Mouse (Mus musculus) embryonic facial prominence, embryonic 11.5 days (tissue): Measurements from ENCODE around the gene Prdx5. TPM values are rescaled to one million over a fixed set of nuclear protein-coding genes. Genes with fewer than 3 reads are reported as not detected.

Source experiments
- ATAC-seq: fragments of 200-750 bp; cut with Nextera tagmentation; replicated peaks from 2 replicates; pipeline ENCODE4 v1.8.0; 2017; ENCODE audit warnings: low read depth; ENCODE audit not compliant: insufficient number of reproducible peaks, low FRiP score, low TSS enrichment
- DNase-seq: peaks from one replicate; pipeline ENCODE4 v3.0.0-alpha.2; 2015; ENCODE audit warnings: low spot score
- H3K27ac ChIP-seq: fragments of 300-500 bp; sonication (generic); replicated peaks from 2 replicates; pipeline ENCODE4 v1.5.1; 2014; ENCODE audit warnings: mild to moderate bottlenecking, low read depth, low read length, control low read depth
- H3K27me3 ChIP-seq: fragments of 300-500 bp; sonication (generic); 2 replicates; pipeline ENCODE4 v1.6.1; 2014; ENCODE audit warnings: mild to moderate bottlenecking, low read length, moderate library complexity, mixed read lengths; ENCODE audit not compliant: control insufficient read depth, insufficient read depth
- H3K36me3 ChIP-seq: fragments of 300-500 bp; sonication (generic); replicated peaks from 2 replicates; pipeline ENCODE4 v1.6.1; 2014; ENCODE audit warnings: low read depth, mild to moderate bottlenecking, low read length, moderate library complexity, mixed read lengths; ENCODE audit not compliant: control insufficient read depth, insufficient read depth
- H3K4me1 ChIP-seq: fragments of 300-500 bp; sonication (generic); 2 replicates; pipeline ENCODE4 v1.6.1; 2014; ENCODE audit warnings: low read length, mixed read lengths; ENCODE audit not compliant: control insufficient read depth, insufficient read depth
- H3K4me2 ChIP-seq: fragments of 300-500 bp; sonication (generic); 2 replicates; pipeline ENCODE4 v1.6.1; 2014; ENCODE audit warnings: low read depth, mild to moderate bottlenecking, control low read depth, low read length, moderate library complexity
- H3K4me3 ChIP-seq: fragments of 300-500 bp; sonication (generic); 2 replicates; pipeline ENCODE4 v1.5.1; 2014; ENCODE audit warnings: low read depth, low read length, control low read depth
- H3K9ac ChIP-seq: fragments of 300-500 bp; sonication (generic); replicated peaks from 2 replicates; pipeline ENCODE4 v1.6.1; 2014; ENCODE audit warnings: mild to moderate bottlenecking, control low read depth, low read length
- H3K9me3 ChIP-seq: fragments of 300-500 bp; sonication (generic); replicated peaks from 2 replicates; pipeline ENCODE4 v1.6.1; 2016; ENCODE audit warnings: mild to moderate bottlenecking, low read length, inconsistent platforms, mixed read lengths; ENCODE audit not compliant: control insufficient read depth
- WGBS: fragments of 180-500 bp; shearing (Covaris S2); extraction: QIAGEN DNeasy Blood & Tissue Kit; methylation state at CpG from one replicate; pipeline ENCODE4 v1.1.7; 2014; 5-methylcytosine and 5-hydroxymethylcytosine counted together
- polyA plus RNA-seq: library from polyadenylated mRNA; unstranded; fragments of >200 nt; fragmentation: Nextera tagmentation; extraction: Ambion mirVana; gene quantifications from 2 replicates; pipeline ENCODE4 v1.2.1, GENCODE M21; 2014

The Prdx5 gene
- 110 and 128 TPM in 2 replicates for polyA plus RNA-seq

DNA sequence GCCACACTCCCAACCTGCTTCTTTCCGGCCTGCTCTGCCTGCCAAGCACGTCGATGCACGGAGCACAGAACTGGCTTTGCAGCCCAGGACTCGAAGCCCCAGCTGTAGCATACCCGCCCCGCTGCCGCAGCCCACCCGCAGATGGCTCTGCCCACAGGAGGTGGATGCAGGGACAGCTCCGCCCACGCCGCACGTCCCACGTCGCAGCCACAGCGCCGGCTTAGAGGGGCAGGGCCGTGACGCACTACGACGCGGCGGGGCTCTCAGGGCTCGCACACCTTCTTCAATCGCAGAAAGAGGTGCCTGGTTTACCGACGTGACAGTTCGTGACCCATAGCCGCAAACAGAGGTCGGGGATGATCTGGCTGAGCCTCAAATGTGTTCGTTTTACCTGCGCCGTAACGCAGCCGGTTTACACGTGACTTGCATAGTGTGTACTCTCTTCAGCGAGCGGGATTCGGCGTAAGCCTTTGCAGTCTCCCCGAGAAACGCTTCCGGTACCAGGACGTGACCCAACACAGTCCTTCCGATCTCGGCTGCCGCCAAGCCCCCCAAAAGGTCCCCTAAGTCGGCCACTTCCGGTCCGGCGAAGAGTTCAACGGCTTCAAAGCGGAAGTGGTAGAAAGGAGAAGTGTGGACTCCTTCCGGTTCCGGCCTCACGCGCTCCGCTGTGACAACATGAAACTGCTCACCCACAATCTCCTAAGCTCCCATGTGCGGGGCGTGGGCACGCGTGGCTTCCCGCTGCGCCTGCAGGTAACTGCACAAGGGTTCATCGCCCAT is at the start of gene Prdx5, which contains the start of gene Trmt112:
Prdx5 (minus strand) TSS at position 600 of the 783 bp plus-strand sequence.
Trmt112 (plus strand) TSS at position 192 of the 783 bp plus-strand sequence.
- DNase-seq (peak; percentile 98), ATAC-seq (peak; percentile 86)
- 0% methylated on average over 65 of the region's 65 CpGs for WGBS

DNA sequence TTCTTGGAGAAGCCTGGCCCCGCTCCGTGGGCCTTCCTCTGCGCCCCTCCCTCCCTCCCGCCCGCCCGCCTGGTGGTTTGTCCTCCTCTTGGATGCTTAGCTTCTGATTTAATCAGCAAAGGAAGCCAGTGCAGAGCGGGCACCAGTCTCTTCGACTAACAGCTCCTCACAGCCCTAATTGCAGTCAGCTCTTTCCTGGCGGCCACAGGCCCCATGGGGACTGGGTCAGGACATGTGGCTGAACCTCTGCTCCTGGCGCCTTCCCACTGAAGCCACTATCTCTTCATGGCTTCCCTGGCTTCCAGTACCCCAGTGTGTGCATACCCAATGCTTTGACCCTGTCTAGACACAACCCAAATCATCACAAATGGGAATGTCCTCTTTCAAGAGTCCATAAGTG is 46.6 kb upstream of the Prdx5 start:
- H3K36me3 ChIP-seq, result peaks cover 3% of the 10 kb centered on the region
- WGBS, result 79% methylated on average over 10 of the region's 10 CpGs

More for the DNA sequence above, at the start of gene Prdx5, which contains the start of gene Trmt112:
- Histone ChIP-seq H3K4me3 (peak within 1 kb of the TSS; percentile 61), H3K9me3 (no peaks in the 10 kb centered on the region), H3K4me2 (peak within 1 kb of the TSS; percentile 82), H3K36me3 (peaks cover 15% of the 10 kb centered on the region), H3K27me3 (no peaks in the 10 kb centered on the region), H3K4me1 (peaks cover 5% of the 10 kb centered on the region), H3K27ac (peak within 1 kb of the TSS; percentile 96), H3K9ac (peak within 1 kb of the TSS; percentile 68)

DNA sequence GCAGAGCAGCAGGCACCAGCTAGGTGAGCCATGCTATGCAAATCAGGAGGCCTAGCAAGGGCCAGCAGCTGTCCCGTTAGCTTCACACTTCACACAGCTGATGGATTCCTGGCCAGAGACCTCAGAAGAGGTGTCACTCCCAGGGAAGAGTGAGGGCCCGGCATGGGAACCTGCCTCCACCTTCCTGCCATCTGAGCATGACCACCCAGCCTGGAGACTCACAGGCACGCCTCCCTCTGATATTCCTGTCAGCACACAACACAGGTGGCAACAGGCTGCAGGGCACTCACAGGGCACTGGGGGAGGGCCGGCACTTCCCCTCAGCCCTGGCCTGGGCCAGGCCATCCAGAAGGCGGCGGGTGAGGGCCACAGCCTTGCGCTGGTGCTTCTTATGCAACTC is 45.5 kb upstream of the Prdx5 start:
- Histone ChIP-seq H3K4me1 (peaks cover 6% of the 10 kb centered on the region), H3K4me2 (no peak overlapping the region), H3K27ac (no peak overlapping the region), H3K9ac (no peak overlapping the region), H3K4me3 (no peak overlapping the region), H3K27me3 (no peaks in the 10 kb centered on the region), H3K9me3 (no peaks in the 10 kb centered on the region), H3K36me3 (peaks cover 3% of the 10 kb centered on the region)
- DNase-seq (no peak), ATAC-seq (no peak)
- WGBS, result 83% methylated on average over 7 of the region's 7 CpGs

More for the DNA sequence above, 46.6 kb upstream of the Prdx5 start:
- Histone ChIP-seq H3K9ac (no peak overlapping the region), H3K9me3 (no peaks in the 10 kb centered on the region), H3K27ac (no peak overlapping the region), H3K4me1 (peaks cover 6% of the 10 kb centered on the region), H3K4me3 (no peak overlapping the region), H3K4me2 (no peak overlapping the region), H3K27me3 (no peaks in the 10 kb centered on the region)
- DNase-seq, result no peak
- ATAC-seq, result no peak

DNA sequence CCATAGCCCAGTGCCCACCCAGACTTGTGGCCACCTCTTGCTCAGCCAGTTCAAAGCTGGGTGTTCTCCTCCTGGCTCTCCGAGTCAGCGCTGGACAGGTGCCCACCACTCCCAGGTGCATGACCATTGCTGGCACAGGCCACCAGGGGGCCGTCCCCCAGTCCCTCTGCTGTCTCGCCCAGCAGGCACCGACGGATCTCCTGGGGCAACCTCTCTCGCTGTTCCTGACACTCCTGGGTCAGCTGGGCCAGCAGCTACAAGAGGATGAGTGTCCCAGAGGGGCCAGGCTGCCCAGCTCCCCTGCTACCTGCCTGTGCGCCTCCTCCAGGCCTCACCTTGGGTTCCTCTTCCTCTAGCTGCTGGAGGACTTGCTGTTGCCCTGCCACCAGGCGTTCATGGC is 44.1 kb upstream of the Prdx5 start:
- Histone ChIP-seq H3K27me3 (no peaks in the 10 kb centered on the region), H3K27ac (no peak overlapping the region), H3K9ac (no peak overlapping the region), H3K36me3 (peaks cover 3% of the 10 kb centered on the region), H3K9me3 (no peaks in the 10 kb centered on the region), H3K4me1 (peaks cover 6% of the 10 kb centered on the region), H3K4me2 (no peak overlapping the region), H3K4me3 (no peak overlapping the region)
- WGBS, result 51% methylated on average over 9 of the region's 9 CpGs
- ATAC-seq (no peak), DNase-seq (no peak)

DNA sequence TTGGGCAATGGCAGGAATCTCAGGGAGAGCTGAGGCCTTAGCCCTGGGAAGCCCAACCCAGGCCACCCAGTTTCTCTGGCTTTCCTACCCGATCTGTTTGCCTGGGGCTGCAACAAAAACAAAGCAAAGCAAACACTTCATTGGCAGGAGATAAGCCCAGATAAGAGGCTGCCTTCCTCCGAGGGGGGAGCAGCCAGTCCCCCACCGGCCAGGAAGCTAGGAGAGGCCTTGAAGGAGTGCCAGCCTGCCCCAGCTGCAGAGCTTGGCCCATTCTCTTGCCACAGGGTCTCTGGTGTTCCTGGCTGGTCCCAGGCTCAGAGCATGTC is 42.8 kb upstream of the Prdx5 start:
- peaks cover 3% of the 10 kb centered on the region for H3K36me3 ChIP-seq
- 23% methylated on average over 3 of the region's 3 CpGs for WGBS
- no peaks in the 10 kb centered on the region for H3K9me3 ChIP-seq
- H3K4me3 ChIP-seq, result 0 out of 2 replicates have a peak overlapping the region, but pooled peaks have one; percentile 44
- H3K27ac ChIP-seq, result peak overlapping the region; percentile 91; the same call in 1 of the 2 replicates
- no peaks in the 10 kb centered on the region for H3K27me3 ChIP-seq
- H3K4me1 ChIP-seq, result peaks cover 6% of the 10 kb centered on the region
- H3K4me2 ChIP-seq, result peak overlapping the region; percentile 94
- no peak for ATAC-seq
- 0 out of 2 replicates have a peak overlapping the region, but pooled peaks have one; percentile 28 for H3K9ac ChIP-seq
- DNase-seq, result no peak

DNA sequence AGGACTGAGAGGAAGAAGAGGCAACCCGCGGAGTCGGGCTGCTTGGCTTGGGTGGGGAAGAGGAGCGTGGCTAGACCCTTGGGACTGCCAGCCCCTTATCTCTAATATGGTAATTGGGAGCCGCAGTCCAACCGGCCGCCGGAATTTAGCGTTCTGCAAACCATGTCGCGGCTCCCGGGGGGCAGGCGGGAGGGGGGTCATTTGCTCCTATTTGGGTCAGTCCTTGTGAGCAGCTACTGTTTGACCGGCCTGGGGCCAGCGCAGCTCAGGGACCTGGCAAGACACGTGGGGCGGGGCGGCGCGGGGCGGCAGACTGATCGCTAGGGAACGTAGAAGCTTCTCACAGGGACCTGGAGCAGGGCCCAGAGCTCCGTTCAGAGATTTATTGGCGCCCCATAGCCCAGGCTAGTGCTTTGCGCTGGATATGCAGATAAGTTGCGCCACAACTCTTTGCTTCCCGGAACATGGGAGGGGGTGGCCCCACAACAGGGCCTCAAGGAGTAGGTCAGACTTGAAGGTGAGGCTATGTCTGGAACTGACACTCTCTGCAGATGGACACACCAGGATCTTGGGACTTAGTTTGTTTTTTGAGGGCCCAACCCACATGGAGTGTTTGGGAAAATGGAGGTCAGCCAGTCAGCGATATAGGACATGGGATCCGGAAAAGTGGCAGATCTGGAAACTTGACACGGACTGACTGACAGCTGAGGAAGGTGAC is 42.2 kb upstream of the Prdx5 start:
- H3K4me2 ChIP-seq, result peak overlapping the region; percentile 94
- H3K4me1 ChIP-seq, result peaks cover 6% of the 10 kb centered on the region
- 0 out of 2 replicates have a peak, but pooled peaks have one; percentile 6 for ATAC-seq
- H3K27ac ChIP-seq, result peak overlapping the region; percentile 91
- H3K4me3 ChIP-seq, result peak overlapping the region; percentile 44
- H3K9ac ChIP-seq, result peak overlapping the region; percentile 74
- DNase-seq, result peak; percentile 28
- H3K9me3 ChIP-seq, result no peaks in the 10 kb centered on the region
- WGBS, result 2% methylated on average over 31 of the region's 31 CpGs
- H3K36me3 ChIP-seq, result peaks cover 3% of the 10 kb centered on the region
- H3K27me3 ChIP-seq, result no peaks in the 10 kb centered on the region

DNA sequence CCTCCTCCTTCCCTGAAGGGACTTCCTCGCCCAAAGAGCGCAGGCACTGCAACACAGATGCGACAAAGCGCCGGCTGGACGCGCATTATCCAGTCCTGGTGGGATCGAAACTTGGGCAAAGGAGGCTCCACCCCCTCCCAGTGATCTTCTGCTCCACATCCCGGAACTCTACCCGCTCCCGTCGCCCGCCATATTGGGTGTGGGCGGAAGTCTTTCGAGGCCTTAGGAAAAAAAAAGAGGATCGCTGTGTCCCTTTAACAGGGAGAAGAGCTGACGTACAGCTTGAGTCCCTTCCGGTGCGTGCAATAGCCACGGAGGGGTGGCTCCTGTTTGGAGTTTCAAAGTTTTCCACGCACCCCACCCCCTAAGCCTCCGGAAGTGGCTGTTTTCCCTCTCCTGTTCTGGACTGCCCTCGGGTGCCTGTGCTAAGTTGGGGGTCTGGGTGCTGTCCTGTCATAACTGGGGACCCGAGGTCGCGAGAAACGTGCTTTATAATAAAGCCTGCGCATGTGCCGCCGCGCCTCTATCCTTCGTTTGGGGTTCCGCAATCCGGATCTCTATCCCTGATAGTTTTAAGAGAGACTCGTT is 41.6 kb upstream of the Prdx5 start:
- H3K4me3 ChIP-seq, result peak overlapping the region; percentile 44
- under 1% methylated on average over 35 of the region's 35 CpGs for WGBS
- no peaks in the 10 kb centered on the region for H3K27me3 ChIP-seq
- peak overlapping the region; percentile 74 for H3K9ac ChIP-seq
- H3K36me3 ChIP-seq, result peaks cover 3% of the 10 kb centered on the region
- ATAC-seq, result peak; percentile 75
- H3K4me1 ChIP-seq, result peaks cover 6% of the 10 kb centered on the region
- H3K9me3 ChIP-seq, result no peaks in the 10 kb centered on the region
- peak overlapping the region; percentile 91 for H3K27ac ChIP-seq
- DNase-seq, result peak; percentile 95
- peak overlapping the region; percentile 94 for H3K4me2 ChIP-seq
